Mouse (Mus musculus) embryonic fibroblast, embryonic 13.5 days (primary cell): ENCODE data around the gene Stfa2l1.

ENCODE experiments used
- CTCF ChIP-seq: IDR thresholded peaks from 2 replicates; pipeline ENCODE4 v1.5.1; 2011; ENCODE audit warnings: mild to moderate bottlenecking, control low read depth, low read length, moderate library complexity, borderline replicate concordance; ENCODE audit not compliant: insufficient read depth
- POLR2A ChIP-seq: IDR thresholded peaks from 2 replicates; pipeline ENCODE4 v1.6.1; 2011; ENCODE audit warnings: low read depth, mild to moderate bottlenecking, control low read depth, low read length, moderate library complexity

GRCm38 (mm10) chr16:36209967-36210453, 53.4 kb downstream of the Stfa2l1 start, which contains the start of gene Gm5416:
- TF ChIP-seq POLR2A: no peak
- no peak for TF ChIP-seq CTCF
